Mouse (Mus musculus): ENCODE measurements around the gene Gm20388. TPM values are rescaled to one million over a fixed set of nuclear protein-coding genes. Genes with fewer than 3 reads are reported as not detected.

Gene Gm20388
- polyA plus RNA-seq, 1 experiment: 18.7 TPM

GRCm38 (mm10) chr8:120118847-120119246 lies 208.2 kb downstream of the Gm20388 start:
- TF ChIP-seq CTCF (IDR thresholded peaks at IDR 0.05; ENCODE audit: borderline replicate concordance, insufficient read depth, low read depth, low read length): no peak
- TF ChIP-seq POLR2A (IDR thresholded peaks at IDR 0.05; ENCODE audit: borderline replicate concordance, insufficient read depth, low read length): no peak
- H3K27ac ChIP-seq (ENCODE audit: insufficient read depth, low read length): no peak overlapping the region
- H3K27me3 ChIP-seq (ENCODE audit: control insufficient read depth, insufficient read depth, low read length): no peaks in the 10 kb centered on the region
- no peak overlapping the region for H3K4me3 ChIP-seq (replicated peaks; ENCODE audit: insufficient read depth, low read depth, low read length)
- WGBS: 49% methylated on average over 5 of the region's 5 CpGs
- H3K4me1 ChIP-seq (ENCODE audit: control insufficient read depth, insufficient read depth, low read length): peaks cover 30% of the 10 kb centered on the region
- DNase-seq: no peak

- 56% methylated on average over 3 of the region's 3 CpGs for WGBS
- Histone ChIP-seq H3K4me3 (replicated peaks; ENCODE audit: insufficient read depth, low read depth, low read length) (no peak overlapping the region), H3K27ac (ENCODE audit: insufficient read depth, low read length) (no peak overlapping the region), H3K27me3 (ENCODE audit: control insufficient read depth, insufficient read depth, low read length) (no peaks in the 10 kb centered on the region), H3K4me1 (ENCODE audit: control insufficient read depth, insufficient read depth, low read length) (peaks cover 31% of the 10 kb centered on the region)
- no peak for DNase-seq
- TF ChIP-seq POLR2A (IDR thresholded peaks at IDR 0.05; ENCODE audit: borderline replicate concordance, insufficient read depth, low read length) (no peak), CTCF (IDR thresholded peaks at IDR 0.05; ENCODE audit: borderline replicate concordance, insufficient read depth, low read depth, low read length) (no peak)
These were observed 208.8 kb downstream of the Gm20388 start for GRCm38 (mm10) chr8:120119429-120119828.

DNA sequence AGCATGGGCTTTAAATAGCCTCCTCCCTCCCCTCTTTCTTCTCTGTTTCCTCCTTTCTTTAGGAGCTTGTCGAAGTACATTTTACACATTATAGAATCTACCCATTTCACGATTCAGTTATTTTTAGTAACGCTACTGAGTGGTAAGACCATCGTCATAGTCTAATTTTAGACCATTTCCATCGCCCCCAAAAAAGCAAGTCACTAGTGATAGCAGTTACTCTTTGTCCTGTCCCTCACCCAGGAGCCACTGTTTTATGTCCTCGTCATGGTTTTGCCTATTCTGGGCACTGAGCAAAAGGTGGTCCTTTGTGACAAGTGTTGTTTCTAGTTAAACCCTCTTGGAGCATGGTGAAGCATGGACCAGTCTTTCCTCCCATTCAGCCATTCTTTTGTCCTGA lies 209.3 kb downstream of the Gm20388 start:
- H3K4me3 ChIP-seq (replicated peaks; ENCODE audit: insufficient read depth, low read depth, low read length): no peak overlapping the region
- H3K27me3 ChIP-seq (ENCODE audit: control insufficient read depth, insufficient read depth, low read length): no peaks in the 10 kb centered on the region
- peaks cover 36% of the 10 kb centered on the region for H3K4me1 ChIP-seq (ENCODE audit: control insufficient read depth, insufficient read depth, low read length)
- no peak overlapping the region for H3K27ac ChIP-seq (ENCODE audit: insufficient read depth, low read length)
- DNase-seq: no peak
- TF ChIP-seq POLR2A (IDR thresholded peaks at IDR 0.05; ENCODE audit: borderline replicate concordance, insufficient read depth, low read length) (no peak), CTCF (IDR thresholded peaks at IDR 0.05; ENCODE audit: borderline replicate concordance, insufficient read depth, low read depth, low read length) (no peak)
- WGBS: 63% methylated on average over 6 of the region's 6 CpGs

- Histone ChIP-seq H3K4me3 (replicated peaks; ENCODE audit: insufficient read depth, low read depth, low read length) (no peak overlapping the region), H3K4me1 (ENCODE audit: control insufficient read depth, insufficient read depth, low read length) (peaks cover 32% of the 10 kb centered on the region), H3K27me3 (ENCODE audit: control insufficient read depth, insufficient read depth, low read length) (no peaks in the 10 kb centered on the region), H3K27ac (ENCODE audit: insufficient read depth, low read length) (no peak overlapping the region)
- 68% methylated on average over 5 of the region's 5 CpGs for WGBS
- TF ChIP-seq CTCF (IDR thresholded peaks at IDR 0.05; ENCODE audit: borderline replicate concordance, insufficient read depth, low read depth, low read length): no peak
- no peak for DNase-seq
These were observed 210.3 kb downstream of the Gm20388 start for GRCm38 (mm10) chr8:120120951-120121350.

DNA sequence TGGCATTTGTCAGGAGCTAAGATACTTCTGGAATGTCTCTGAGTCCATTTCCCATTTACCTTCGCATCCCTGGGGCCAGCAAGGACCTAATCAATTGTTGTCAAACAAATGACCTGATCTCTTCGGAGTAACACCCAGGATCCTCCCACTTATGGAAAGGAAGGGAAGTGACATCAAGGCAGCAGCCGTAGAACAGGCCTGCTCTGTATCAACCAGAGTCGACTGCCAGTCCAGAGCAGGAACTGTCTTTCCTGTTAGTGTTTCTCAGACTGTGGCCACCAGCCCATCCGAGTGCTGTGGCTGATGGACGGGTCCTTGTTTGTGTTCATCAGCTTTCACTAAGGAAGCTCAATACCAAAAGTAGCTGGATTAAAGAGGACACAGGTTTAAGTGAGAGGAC lies 213.6 kb downstream of the Gm20388 start:
- no peak for DNase-seq
- H3K4me3 ChIP-seq (replicated peaks; ENCODE audit: insufficient read depth, low read depth, low read length): no peak overlapping the region
- no peak overlapping the region for H3K27ac ChIP-seq (ENCODE audit: insufficient read depth, low read length)
- TF ChIP-seq POLR2A (IDR thresholded peaks at IDR 0.05; ENCODE audit: borderline replicate concordance, insufficient read depth, low read length) (no peak), CTCF (IDR thresholded peaks at IDR 0.05; ENCODE audit: borderline replicate concordance, insufficient read depth, low read depth, low read length) (no peak)
- no peaks in the 10 kb centered on the region for H3K27me3 ChIP-seq (ENCODE audit: control insufficient read depth, insufficient read depth, low read length)
- 58% methylated on average over 6 of the region's 6 CpGs for WGBS
- H3K4me1 ChIP-seq (ENCODE audit: control insufficient read depth, insufficient read depth, low read length): peaks cover 42% of the 10 kb centered on the region

GRCm38 (mm10) chr8:120124836-120125389 lies 214.3 kb downstream of the Gm20388 start:
- H3K4me1 ChIP-seq (ENCODE audit: control insufficient read depth, insufficient read depth, low read length): peaks cover 44% of the 10 kb centered on the region
- no peak for DNase-seq
- H3K27me3 ChIP-seq (ENCODE audit: control insufficient read depth, insufficient read depth, low read length): no peaks in the 10 kb centered on the region
- WGBS: 54% methylated on average over 7 of the region's 7 CpGs
- no peak overlapping the region for H3K4me3 ChIP-seq (replicated peaks; ENCODE audit: insufficient read depth, low read depth, low read length)
- H3K27ac ChIP-seq (ENCODE audit: insufficient read depth, low read length): no peak overlapping the region
- TF ChIP-seq CTCF (IDR thresholded peaks at IDR 0.05; ENCODE audit: borderline replicate concordance, insufficient read depth, low read depth, low read length) (no peak), POLR2A (IDR thresholded peaks at IDR 0.05; ENCODE audit: borderline replicate concordance, insufficient read depth, low read length) (no peak)

DNA sequence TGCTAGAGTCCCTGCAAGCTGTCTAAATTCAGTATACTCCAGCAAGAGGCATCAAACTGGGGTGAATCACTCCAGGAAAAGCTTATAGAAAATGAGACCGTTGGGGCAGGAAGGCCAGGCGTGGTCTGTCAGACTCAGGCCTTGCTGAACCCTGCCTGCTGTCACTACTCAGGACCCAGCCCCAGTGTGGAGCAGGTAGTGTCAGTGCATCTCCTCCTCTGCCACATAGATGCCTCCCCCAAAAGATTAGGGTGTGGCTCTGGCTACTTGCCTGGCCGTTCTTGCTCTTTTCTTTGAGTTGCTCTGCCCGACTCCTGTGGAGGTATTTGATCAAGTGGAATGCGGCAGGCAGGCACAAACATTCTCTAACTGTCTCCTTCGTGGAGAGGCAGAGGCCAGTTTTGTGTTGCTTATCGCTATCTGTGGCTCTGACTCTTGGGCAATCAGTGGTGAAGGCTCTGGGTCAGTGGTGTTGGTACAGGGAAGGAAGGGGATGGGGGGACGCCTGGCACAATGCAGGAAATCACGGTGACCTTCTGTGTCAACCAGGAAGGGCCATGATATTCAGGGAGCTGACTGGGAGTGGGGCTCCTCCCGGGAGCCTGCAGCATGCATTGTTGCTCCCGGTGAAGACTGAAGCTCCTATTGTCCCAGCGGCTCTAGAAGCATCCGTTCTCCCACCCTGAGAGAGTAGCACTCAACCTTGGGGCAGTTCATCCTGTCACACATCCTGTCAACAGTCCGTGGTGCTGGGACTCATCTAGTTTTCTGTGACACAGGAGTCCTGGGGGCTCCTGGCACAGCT lies 215.9 kb downstream of the Gm20388 start:
- Histone ChIP-seq H3K27me3 (ENCODE audit: control insufficient read depth, insufficient read depth, low read length) (no peaks in the 10 kb centered on the region), H3K4me1 (ENCODE audit: control insufficient read depth, insufficient read depth, low read length) (peaks cover 53% of the 10 kb centered on the region), H3K27ac (ENCODE audit: insufficient read depth, low read length) (peak overlapping the region; percentile 67), H3K4me3 (replicated peaks; ENCODE audit: insufficient read depth, low read depth, low read length) (no peak overlapping the region)
- DNase-seq: no peak
- TF ChIP-seq POLR2A (IDR thresholded peaks at IDR 0.05; ENCODE audit: borderline replicate concordance, insufficient read depth, low read length): no peak
- no peak for TF ChIP-seq CTCF (IDR thresholded peaks at IDR 0.05; ENCODE audit: borderline replicate concordance, insufficient read depth, low read depth, low read length)
- WGBS: 25% methylated on average over 14 of the region's 14 CpGs

GRCm38 (mm10) chr8:120129547-120129946 lies 218.9 kb downstream of the Gm20388 start:
- Histone ChIP-seq H3K4me3 (replicated peaks; ENCODE audit: insufficient read depth, low read depth, low read length) (no peak overlapping the region), H3K27me3 (ENCODE audit: control insufficient read depth, insufficient read depth, low read length) (no peaks in the 10 kb centered on the region), H3K4me1 (ENCODE audit: control insufficient read depth, insufficient read depth, low read length) (peaks cover 75% of the 10 kb centered on the region), H3K27ac (ENCODE audit: insufficient read depth, low read length) (peak overlapping the region; percentile 67)
- DNase-seq: no peak
- no peak for TF ChIP-seq POLR2A (IDR thresholded peaks at IDR 0.05; ENCODE audit: borderline replicate concordance, insufficient read depth, low read length)
- TF ChIP-seq CTCF (IDR thresholded peaks at IDR 0.05; ENCODE audit: borderline replicate concordance, insufficient read depth, low read depth, low read length): no peak
- WGBS: 48% methylated on average over 4 of the region's 4 CpGs
